Mouse (Mus musculus): ENCODE data around the gene Pex16. TPM values are rescaled to one million over a fixed set of nuclear protein-coding genes. Genes with fewer than 3 reads are reported as not detected.

Gene Pex16
- polyA plus RNA-seq, 1 experiment from 2014 or later, result 30.8 TPM

GRCm38 (mm10) chr2:92381901-92382588 is 7.6 kb downstream of the Pex16 start, which contains the start of gene 1700029I15Rik:
1700029I15Rik (plus strand) TSS chr2:92382538.
- H3K4me2 ChIP-seq (replicated peaks; ENCODE audit: low read depth, low read length), result no peak within 1 kb of the TSS
- no peak within 1 kb of the TSS for H3K4me3 ChIP-seq (ENCODE audit: low read depth, low read length)
- H3K9me3 ChIP-seq (ENCODE audit: low read length), result no peaks in the 10 kb centered on the region
- 83% methylated on average over 5 of the region's 5 CpGs for WGBS
- H3K27ac ChIP-seq (ENCODE audit: low read length), result no peak within 1 kb of the TSS
- no peaks in the 10 kb centered on the region for H3K27me3 ChIP-seq (replicated peaks; ENCODE audit: insufficient read depth, low read length)
- no peak within 1 kb of the TSS for H3K9ac ChIP-seq (replicated peaks; ENCODE audit: low read depth)
- H3K4me1 ChIP-seq (ENCODE audit: insufficient read depth, low read depth, low read length), result no peaks in the 10 kb centered on the region
- peaks cover 24% of the 10 kb centered on the region for H3K36me3 ChIP-seq (ENCODE audit: insufficient read depth, low read length)
- no peak for DNase-seq (ENCODE audit: low spot score)
- TF ChIP-seq EP300 (IDR thresholded peaks at IDR 0.05), result no peak
- no peak for TF ChIP-seq CTCF (IDR thresholded peaks at IDR 0.05)
- no peak for ATAC-seq

DNA sequence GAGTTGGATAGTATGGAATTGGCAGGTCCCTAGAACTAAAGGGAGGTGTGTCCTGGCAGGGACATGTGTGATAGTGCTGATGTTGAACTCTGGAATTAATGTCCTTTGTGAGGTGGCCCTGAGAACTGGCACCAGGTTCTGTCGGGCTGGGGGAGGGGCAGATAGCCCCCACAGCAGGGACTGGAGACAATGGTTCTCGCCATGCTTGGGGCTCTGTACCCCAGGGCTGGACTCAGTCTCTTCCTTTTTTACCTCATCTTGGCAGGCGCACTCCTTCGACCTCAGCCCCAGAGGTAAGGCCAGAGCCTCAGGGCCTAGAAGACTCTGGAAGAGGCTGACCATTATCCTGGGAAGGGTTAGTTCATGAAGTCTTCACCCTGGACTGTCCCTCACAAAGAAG is 8.3 kb downstream of the Pex16 start:
- ATAC-seq (no peak), DNase-seq (ENCODE audit: low spot score) (no peak)
- 73% methylated on average over 4 of the region's 4 CpGs for WGBS
- H3K4me3 ChIP-seq (ENCODE audit: low read depth, low read length), result no peak overlapping the region
- no peak overlapping the region for H3K9ac ChIP-seq (replicated peaks; ENCODE audit: low read depth)
- no peak overlapping the region for H3K4me2 ChIP-seq (replicated peaks; ENCODE audit: low read depth, low read length)
- H3K27me3 ChIP-seq (replicated peaks; ENCODE audit: insufficient read depth, low read length), result no peaks in the 10 kb centered on the region
- no peak overlapping the region for H3K27ac ChIP-seq (ENCODE audit: low read length)
- TF ChIP-seq CTCF (IDR thresholded peaks at IDR 0.05) (no peak), EP300 (IDR thresholded peaks at IDR 0.05) (no peak)
- peaks cover 24% of the 10 kb centered on the region for H3K36me3 ChIP-seq (ENCODE audit: insufficient read depth, low read length)
- H3K4me1 ChIP-seq (ENCODE audit: insufficient read depth, low read depth, low read length), result no peaks in the 10 kb centered on the region
- H3K9me3 ChIP-seq (ENCODE audit: low read length), result no peaks in the 10 kb centered on the region

- TF ChIP-seq EP300 (IDR thresholded peaks at IDR 0.05) (no peak), CTCF (IDR thresholded peaks at IDR 0.05) (no peak)
- DNase-seq (ENCODE audit: low spot score) (no peak), ATAC-seq (no peak)
- Histone ChIP-seq H3K27me3 (replicated peaks; ENCODE audit: insufficient read depth, low read length) (no peaks in the 10 kb centered on the region), H3K4me2 (replicated peaks; ENCODE audit: low read depth, low read length) (no peak overlapping the region), H3K9ac (replicated peaks; ENCODE audit: low read depth) (no peak overlapping the region), H3K27ac (ENCODE audit: low read length) (no peak overlapping the region), H3K36me3 (ENCODE audit: insufficient read depth, low read length) (peaks cover 16% of the 10 kb centered on the region), H3K4me3 (ENCODE audit: low read depth, low read length) (no peak overlapping the region), H3K4me1 (ENCODE audit: insufficient read depth, low read depth, low read length) (0 out of 2 replicates have a peak, but pooled peaks cover 6% of the 10 kb centered on the region), H3K9me3 (ENCODE audit: low read length) (no peaks in the 10 kb centered on the region)
- whole genome bisulfite sequencing, result 74% methylated on average over 4 of the region's 4 CpGs
These were observed 9.6 kb downstream of the Pex16 start for GRCm38 (mm10) chr2:92384101-92384500.

GRCm38 (mm10) chr2:92385113-92386051 is 10.9 kb downstream of the Pex16 start:
- H3K27ac ChIP-seq (ENCODE audit: low read length), result no peak overlapping the region
- H3K27me3 ChIP-seq (replicated peaks; ENCODE audit: insufficient read depth, low read length), result no peaks in the 10 kb centered on the region
- no peak for ATAC-seq
- H3K9me3 ChIP-seq (ENCODE audit: low read length), result no peaks in the 10 kb centered on the region
- peaks cover 11% of the 10 kb centered on the region; the same call in 1 of the 2 replicates for H3K36me3 ChIP-seq (ENCODE audit: insufficient read depth, low read length)
- DNase-seq (ENCODE audit: low spot score), result no peak
- H3K4me2 ChIP-seq (replicated peaks; ENCODE audit: low read depth, low read length), result no peak overlapping the region
- no peak overlapping the region for H3K4me3 ChIP-seq (ENCODE audit: low read depth, low read length)
- 74% methylated on average over 22 of the region's 22 CpGs for WGBS
- TF ChIP-seq CTCF (IDR thresholded peaks at IDR 0.05) (no peak), EP300 (IDR thresholded peaks at IDR 0.05) (no peak)
- 0 out of 2 replicates have a peak, but pooled peaks cover 6% of the 10 kb centered on the region for H3K4me1 ChIP-seq (ENCODE audit: insufficient read depth, low read depth, low read length)
- no peak overlapping the region for H3K9ac ChIP-seq (replicated peaks; ENCODE audit: low read depth)

DNA sequence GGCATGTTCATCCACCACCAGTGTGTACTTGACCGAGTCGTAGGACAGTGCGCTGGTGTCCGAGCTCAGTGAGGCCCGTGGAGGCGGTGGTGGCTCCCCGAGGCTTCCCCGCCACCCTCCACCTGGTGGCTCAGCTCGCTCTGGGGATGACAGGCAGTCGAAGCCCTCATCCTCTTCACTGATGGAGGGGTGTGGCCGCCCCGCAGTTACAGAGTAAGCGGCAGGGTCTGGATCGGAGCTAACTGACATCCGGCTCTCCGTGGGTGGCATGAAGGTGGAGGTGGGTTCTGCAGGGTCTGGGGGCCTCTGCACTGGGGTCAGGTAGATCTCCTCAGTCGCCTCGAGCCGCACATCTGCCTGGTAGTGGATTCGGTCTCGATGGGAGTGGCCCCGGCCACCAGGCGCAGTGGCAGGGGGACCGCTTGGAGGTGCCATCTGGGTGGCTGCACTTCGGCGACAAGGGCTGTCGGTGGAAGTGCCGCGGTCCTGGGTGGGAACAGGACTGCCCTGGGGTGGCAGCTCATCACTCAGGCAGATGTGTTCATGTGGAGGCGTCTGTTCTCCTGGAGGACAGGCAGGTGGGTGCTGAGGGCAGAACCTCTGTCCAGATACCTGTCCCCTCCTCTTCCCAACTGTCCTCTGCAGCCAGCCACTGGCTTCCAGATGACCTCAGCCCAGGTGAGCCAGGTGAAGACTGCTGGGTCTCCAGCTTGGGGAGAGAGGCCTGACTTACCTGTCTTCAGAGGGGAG is 12.5 kb downstream of the Pex16 start:
- DNase-seq (ENCODE audit: low spot score) (no peak), ATAC-seq (no peak)
- 0 out of 2 replicates have a peak, but pooled peaks cover 6% of the 10 kb centered on the region for H3K4me1 ChIP-seq (ENCODE audit: insufficient read depth, low read depth, low read length)
- H3K4me3 ChIP-seq (ENCODE audit: low read depth, low read length), result no peak overlapping the region
- H3K9ac ChIP-seq (replicated peaks; ENCODE audit: low read depth), result no peak overlapping the region
- no peaks in the 10 kb centered on the region for H3K9me3 ChIP-seq (ENCODE audit: low read length)
- H3K4me2 ChIP-seq (replicated peaks; ENCODE audit: low read depth, low read length), result no peak overlapping the region
- WGBS, result 90% methylated on average over 30 of the region's 30 CpGs
- H3K27ac ChIP-seq (ENCODE audit: low read length), result no peak overlapping the region
- TF ChIP-seq CTCF (IDR thresholded peaks at IDR 0.05) (no peak), EP300 (IDR thresholded peaks at IDR 0.05) (no peak)
- no peaks in the 10 kb centered on the region for H3K27me3 ChIP-seq (replicated peaks; ENCODE audit: insufficient read depth, low read length)
- no peaks in the 10 kb centered on the region for H3K36me3 ChIP-seq (ENCODE audit: insufficient read depth, low read length)
